Mouse (Mus musculus) neural tube, embryonic 15.5 days (tissue): Measurements from ENCODE around the gene Gm13420. TPM values are rescaled to one million over a fixed set of nuclear protein-coding genes. Genes with fewer than 3 reads are reported as not detected.
"Not testable (repeated sequence)": the region's sequence is repeated elsewhere in the genome, so short reads cannot be mapped to it uniquely, and the experiment has no call there.

Experiments used
- ATAC-seq: fragments of 200-750 bp; cut with Nextera tagmentation; 2 replicates; pipeline ENCODE4 v1.8.0; 2017; ENCODE audit warnings: mild to moderate bottlenecking, moderate TSS enrichment, moderate library complexity; ENCODE audit not compliant: low FRiP score
- H3K27ac ChIP-seq: fragments of 300-500 bp; sonication (generic); replicated peaks from 2 replicates; pipeline ENCODE4 v1.5.1; 2015; ENCODE audit warnings: mild to moderate bottlenecking, inconsistent platforms
- H3K27me3 ChIP-seq: fragments of 300-500 bp; sonication (generic); replicated peaks from 2 replicates; pipeline ENCODE4 v1.6.1; 2015; ENCODE audit warnings: inconsistent platforms
- H3K36me3 ChIP-seq: fragments of 300-500 bp; sonication (generic); 2 replicates; pipeline ENCODE4 v1.6.1; 2015; ENCODE audit warnings: inconsistent platforms
- H3K4me1 ChIP-seq: fragments of 300-500 bp; sonication (generic); 2 replicates; pipeline ENCODE4 v1.6.1; 2015; ENCODE audit warnings: inconsistent platforms
- H3K4me2 ChIP-seq: fragments of 300-500 bp; sonication (generic); 2 replicates; pipeline ENCODE4 v1.6.1; 2015; ENCODE audit warnings: inconsistent platforms, mild to moderate bottlenecking, moderate library complexity
- H3K4me3 ChIP-seq: fragments of 300-500 bp; sonication (generic); replicated peaks from 2 replicates; pipeline ENCODE4 v1.5.1; 2015; ENCODE audit warnings: mild to moderate bottlenecking, inconsistent platforms
- H3K9ac ChIP-seq: fragments of 300-500 bp; sonication (generic); replicated peaks from 2 replicates; pipeline ENCODE4 v1.6.1; 2015; ENCODE audit warnings: mild to moderate bottlenecking, inconsistent platforms
- H3K9me3 ChIP-seq: fragments of 300-500 bp; sonication (generic); replicated peaks from 2 replicates; pipeline ENCODE4 v1.6.1; 2016; ENCODE audit warnings: inconsistent platforms
- WGBS: fragments of 180-500 bp; shearing (Covaris S2); methylation state at CpG from one replicate; pipeline ENCODE4 v1.1.7; 2015; ENCODE audit warnings: mixed read lengths; 5-methylcytosine and 5-hydroxymethylcytosine counted together
- polyA plus RNA-seq: library from polyadenylated mRNA; unstranded; fragments of >200 nt; fragmentation: Nextera tagmentation; extraction: Ambion mirVana; gene quantifications from 2 replicates; pipeline ENCODE4 v1.2.1, GENCODE M21; 2015

Gene Gm13420
- polyA plus RNA-seq, 1 experiment from 2014 or later, result 0.19 TPM

- no peak overlapping the region for H3K4me2 ChIP-seq
- no peaks in the 10 kb centered on the region for H3K9me3 ChIP-seq
- no peaks in the 10 kb centered on the region for H3K27me3 ChIP-seq
- ATAC-seq, result no peak
- 94% methylated on average over 1 of the region's 2 CpGs for WGBS
- H3K9ac ChIP-seq, result no peak overlapping the region
- H3K36me3 ChIP-seq, result peaks cover 35% of the 10 kb centered on the region
- no peak overlapping the region for H3K27ac ChIP-seq
- H3K4me3 ChIP-seq, result no peak overlapping the region
- peaks cover 7% of the 10 kb centered on the region; the same call in 1 of the 2 replicates for H3K4me1 ChIP-seq
Measured at GRCm38 (mm10) chr2:29713501-29713900, 38.0 kb downstream of the Gm13420 start.

GRCm38 (mm10) chr2:29711877-29712276 lies 39.6 kb downstream of the Gm13420 start:
- Histone ChIP-seq H3K27me3 (no peaks in the 10 kb centered on the region), H3K4me1 (peaks cover 7% of the 10 kb centered on the region; the same call in 1 of the 2 replicates), H3K4me2 (no peak overlapping the region), H3K9me3 (no peaks in the 10 kb centered on the region), H3K4me3 (no peak overlapping the region), H3K27ac (no peak overlapping the region), H3K9ac (no peak overlapping the region), H3K36me3 (peaks cover 43% of the 10 kb centered on the region)
- WGBS, result 83% methylated on average over 5 of the region's 5 CpGs
- no peak for ATAC-seq

- Histone ChIP-seq H3K4me3 (no peak overlapping the region), H3K9me3 (no peaks in the 10 kb centered on the region), H3K4me1 (0 out of 2 replicates have a peak, but pooled peaks cover under 1% of the 10 kb centered on the region), H3K27me3 (no peaks in the 10 kb centered on the region), H3K9ac (no peak overlapping the region), H3K36me3 (peaks cover 50% of the 10 kb centered on the region), H3K27ac (no peak overlapping the region), H3K4me2 (no peak overlapping the region)
- ATAC-seq, result no peak
- 73% methylated on average over 3 of the region's 3 CpGs for WGBS
Measured at GRCm38 (mm10) chr2:29711038-29711437, 40.4 kb downstream of the Gm13420 start.

- H3K9ac ChIP-seq, H3K4me2 ChIP-seq, H3K4me3 ChIP-seq, H3K27me3 ChIP-seq, ATAC-seq, H3K9me3 ChIP-seq, H3K4me1 ChIP-seq, H3K27ac ChIP-seq: not testable (repeated sequence)
- peaks cover 69% of the 10 kb centered on the region for H3K36me3 ChIP-seq
- WGBS, result 89% methylated on average over 4 of the region's 4 CpGs
Measured at GRCm38 (mm10) chr2:29708209-29708608, 43.3 kb downstream of the Gm13420 start.

GRCm38 (mm10) chr2:29707731-29708130 lies 43.8 kb downstream of the Gm13420 start:
- Histone ChIP-seq H3K4me3 (no peak overlapping the region), H3K36me3 (peaks cover 74% of the 10 kb centered on the region), H3K9ac (no peak overlapping the region), H3K9me3 (no peaks in the 10 kb centered on the region), H3K4me2 (no peak overlapping the region), H3K27ac (no peak overlapping the region), H3K4me1 (no peaks in the 10 kb centered on the region), H3K27me3 (no peaks in the 10 kb centered on the region)
- 69% methylated on average over 4 of the region's 4 CpGs for WGBS
- ATAC-seq, result no peak

- 0 out of 2 replicates have a peak overlapping the region, but pooled peaks have one; percentile 4 for H3K27ac ChIP-seq
- 91% methylated on average over 18 of the region's 18 CpGs for WGBS
- peaks cover 78% of the 10 kb centered on the region for H3K36me3 ChIP-seq
- no peak for ATAC-seq
- H3K4me3 ChIP-seq, result no peak overlapping the region
- H3K27me3 ChIP-seq, result no peaks in the 10 kb centered on the region
- H3K4me1 ChIP-seq, result no peaks in the 10 kb centered on the region
- no peaks in the 10 kb centered on the region for H3K9me3 ChIP-seq
- H3K9ac ChIP-seq, result no peak overlapping the region
- H3K4me2 ChIP-seq, result no peak overlapping the region
Measured at GRCm38 (mm10) chr2:29706726-29707620, 44.5 kb downstream of the Gm13420 start.

- H3K27me3 ChIP-seq, result no peaks in the 10 kb centered on the region
- no peaks in the 10 kb centered on the region for H3K9me3 ChIP-seq
- H3K4me3 ChIP-seq, result no peak overlapping the region
- no peak overlapping the region for H3K9ac ChIP-seq
- no peak for ATAC-seq
- H3K4me1 ChIP-seq, result no peaks in the 10 kb centered on the region
- 78% methylated on average over 3 of the region's 3 CpGs for WGBS
- H3K36me3 ChIP-seq, result peaks cover 81% of the 10 kb centered on the region
- no peak overlapping the region for H3K4me2 ChIP-seq
- no peak overlapping the region for H3K27ac ChIP-seq
Measured at GRCm38 (mm10) chr2:29705493-29705892, 46.0 kb downstream of the Gm13420 start.

GRCm38 (mm10) chr2:29703104-29704081 lies 48.1 kb downstream of the Gm13420 start:
- 97% methylated on average over 9 of the region's 9 CpGs for WGBS
- ATAC-seq, result no peak
- H3K9me3 ChIP-seq, result no peaks in the 10 kb centered on the region
- no peak overlapping the region for H3K27ac ChIP-seq
- no peak overlapping the region for H3K4me3 ChIP-seq
- no peaks in the 10 kb centered on the region for H3K4me1 ChIP-seq
- peaks cover 92% of the 10 kb centered on the region for H3K36me3 ChIP-seq
- no peak overlapping the region for H3K9ac ChIP-seq
- H3K27me3 ChIP-seq, result no peaks in the 10 kb centered on the region
- H3K4me2 ChIP-seq, result no peak overlapping the region

GRCm38 (mm10) chr2:29702189-29702588 lies 49.3 kb downstream of the Gm13420 start:
- Histone ChIP-seq H3K4me3 (no peak overlapping the region), H3K4me1 (no peaks in the 10 kb centered on the region), H3K27me3 (no peaks in the 10 kb centered on the region), H3K27ac (no peak overlapping the region), H3K9me3 (no peaks in the 10 kb centered on the region), H3K36me3 (peaks cover 90% of the 10 kb centered on the region), H3K9ac (no peak overlapping the region), H3K4me2 (no peak overlapping the region)
- ATAC-seq, result no peak
- 97% methylated on average over 8 of the region's 8 CpGs for WGBS

GRCm38 (mm10) chr2:29701393-29701792 lies 50.1 kb downstream of the Gm13420 start:
- Histone ChIP-seq H3K27ac (no peak overlapping the region), H3K36me3 (peaks cover 85% of the 10 kb centered on the region)

GRCm38 (mm10) chr2:29700898-29701297 lies 50.6 kb downstream of the Gm13420 start:
- H3K4me1 ChIP-seq, result no peaks in the 10 kb centered on the region
- no peaks in the 10 kb centered on the region for H3K27me3 ChIP-seq
- H3K27ac ChIP-seq, result no peak overlapping the region
- no peaks in the 10 kb centered on the region for H3K9me3 ChIP-seq
- peaks cover 85% of the 10 kb centered on the region for H3K36me3 ChIP-seq
- no peak overlapping the region for H3K4me3 ChIP-seq
- no peak overlapping the region for H3K9ac ChIP-seq
- no peak for ATAC-seq
- H3K4me2 ChIP-seq, result no peak overlapping the region

More at GRCm38 (mm10) chr2:29701393-29701792, 50.1 kb downstream of the Gm13420 start:
- H3K27me3 ChIP-seq, result no peaks in the 10 kb centered on the region
- no peak overlapping the region for H3K4me3 ChIP-seq
- no peak for ATAC-seq
- 90% methylated on average over 6 of the region's 6 CpGs for WGBS
- no peak overlapping the region for H3K4me2 ChIP-seq
- H3K9me3 ChIP-seq, result no peaks in the 10 kb centered on the region
- no peaks in the 10 kb centered on the region for H3K4me1 ChIP-seq
- no peak overlapping the region for H3K9ac ChIP-seq
